Mouse (Mus musculus): ENCODE measurements at regions not wholly inside any gene's neighbourhood (a gene's known extent, or its start where the extent isn't known, plus 50 kb on each side); places are given as distances from the start of the nearest gene placed in this dataset.
"Not testable (repeated sequence)": the region's sequence is repeated elsewhere in the genome, so short reads cannot be mapped to it uniquely, and the experiment has no call there.

- no peak for DNase-seq (ENCODE audit: low read depth, low spot score)
- no peaks in the 10 kb centered on the region for H3K36me3 ChIP-seq (ENCODE audit: control insufficient read depth, insufficient read depth, low read length, poor library complexity, severe bottlenecking)
These were observed 266.2 kb downstream of the Cyp26b1 start for GRCm38 (mm10) chr6:84327306-84328029.

GRCm38 (mm10) chr6:84325384-84326114 lies 268.2 kb downstream of the Cyp26b1 start:
- no peak for DNase-seq (ENCODE audit: low read depth, low spot score)
- Histone ChIP-seq H3K27me3 (ENCODE audit: control insufficient read depth, insufficient read depth, low read length, poor library complexity, severe bottlenecking) (no peaks in the 10 kb centered on the region), H3K36me3 (ENCODE audit: control insufficient read depth, insufficient read depth, low read length, poor library complexity, severe bottlenecking) (no peaks in the 10 kb centered on the region)

More at GRCm38 (mm10) chr6:84327306-84328029, 266.2 kb downstream of the Cyp26b1 start:
- no peaks in the 10 kb centered on the region for H3K27me3 ChIP-seq (ENCODE audit: control insufficient read depth, insufficient read depth, low read length, poor library complexity, severe bottlenecking)

- no peak for DNase-seq (ENCODE audit: low read depth, low spot score)
- no peaks in the 10 kb centered on the region for H3K27me3 ChIP-seq (ENCODE audit: control insufficient read depth, insufficient read depth, low read length, poor library complexity, severe bottlenecking)
- no peaks in the 10 kb centered on the region for H3K36me3 ChIP-seq (ENCODE audit: control insufficient read depth, insufficient read depth, low read length, poor library complexity, severe bottlenecking)
These were observed 269.5 kb downstream of the Cyp26b1 start for GRCm38 (mm10) chr6:84324185-84324584.

- DNase-seq (ENCODE audit: low read depth, low spot score): no peak
- H3K27me3 ChIP-seq (ENCODE audit: control insufficient read depth, insufficient read depth, low read length, poor library complexity, severe bottlenecking): no peaks in the 10 kb centered on the region
These were observed 271.2 kb downstream of the Cyp26b1 start for GRCm38 (mm10) chr6:84322528-84322927.

GRCm38 (mm10) chr6:84320586-84320985 lies 273.1 kb downstream of the Cyp26b1 start:
- H3K27me3 ChIP-seq (ENCODE audit: control insufficient read depth, insufficient read depth, low read length, poor library complexity, severe bottlenecking): no peaks in the 10 kb centered on the region
- DNase-seq (ENCODE audit: low read depth, low spot score): no peak
- H3K36me3 ChIP-seq (ENCODE audit: control insufficient read depth, insufficient read depth, low read length, poor library complexity, severe bottlenecking): no peaks in the 10 kb centered on the region

More at GRCm38 (mm10) chr6:84322528-84322927, 271.2 kb downstream of the Cyp26b1 start:
- no peaks in the 10 kb centered on the region for H3K36me3 ChIP-seq (ENCODE audit: control insufficient read depth, insufficient read depth, low read length, poor library complexity, severe bottlenecking)

GRCm38 (mm10) chr6:84318774-84319173 lies 274.9 kb downstream of the Cyp26b1 start:
- Histone ChIP-seq H3K27me3 (ENCODE audit: control insufficient read depth, insufficient read depth, low read length, poor library complexity, severe bottlenecking) (no peaks in the 10 kb centered on the region), H3K36me3 (ENCODE audit: control insufficient read depth, insufficient read depth, low read length, poor library complexity, severe bottlenecking) (no peaks in the 10 kb centered on the region)
- DNase-seq (ENCODE audit: low read depth, low spot score): no peak

- H3K27me3 ChIP-seq (ENCODE audit: control insufficient read depth, insufficient read depth, low read length, poor library complexity, severe bottlenecking): no peaks in the 10 kb centered on the region
- H3K36me3 ChIP-seq (ENCODE audit: control insufficient read depth, insufficient read depth, low read length, poor library complexity, severe bottlenecking): no peaks in the 10 kb centered on the region
- no peak for DNase-seq (ENCODE audit: low read depth, low spot score)
These were observed 276.7 kb downstream of the Cyp26b1 start for GRCm38 (mm10) chr6:84317026-84317425.

GRCm38 (mm10) chr6:84315175-84315912 lies 278.4 kb downstream of the Cyp26b1 start:
- no peak for DNase-seq (ENCODE audit: low read depth, low spot score)
- no peaks in the 10 kb centered on the region for H3K36me3 ChIP-seq (ENCODE audit: control insufficient read depth, insufficient read depth, low read length, poor library complexity, severe bottlenecking)

GRCm38 (mm10) chr6:84313797-84314196 lies 279.9 kb downstream of the Cyp26b1 start:
- H3K27me3 ChIP-seq (ENCODE audit: control insufficient read depth, insufficient read depth, low read length, poor library complexity, severe bottlenecking): no peaks in the 10 kb centered on the region
- DNase-seq (ENCODE audit: low read depth, low spot score): no peak
- no peaks in the 10 kb centered on the region for H3K36me3 ChIP-seq (ENCODE audit: control insufficient read depth, insufficient read depth, low read length, poor library complexity, severe bottlenecking)

More at GRCm38 (mm10) chr6:84315175-84315912, 278.4 kb downstream of the Cyp26b1 start:
- H3K27me3 ChIP-seq (ENCODE audit: control insufficient read depth, insufficient read depth, low read length, poor library complexity, severe bottlenecking): no peaks in the 10 kb centered on the region

- Histone ChIP-seq H3K27me3 (ENCODE audit: control insufficient read depth, insufficient read depth, low read length, poor library complexity, severe bottlenecking) (no peaks in the 10 kb centered on the region), H3K36me3 (ENCODE audit: control insufficient read depth, insufficient read depth, low read length, poor library complexity, severe bottlenecking) (no peaks in the 10 kb centered on the region)
- no peak for DNase-seq (ENCODE audit: low read depth, low spot score)
These were observed 283.0 kb downstream of the Cyp26b1 start for GRCm38 (mm10) chr6:84310635-84311241.

GRCm38 (mm10) chr6:84307556-84307955 lies 286.2 kb downstream of the Cyp26b1 start:
- no peaks in the 10 kb centered on the region for H3K36me3 ChIP-seq (ENCODE audit: control insufficient read depth, insufficient read depth, low read length, poor library complexity, severe bottlenecking)
- no peak for DNase-seq (ENCODE audit: low read depth, low spot score)

GRCm38 (mm10) chr6:84306585-84306984 lies 287.1 kb downstream of the Cyp26b1 start:
- no peaks in the 10 kb centered on the region for H3K36me3 ChIP-seq (ENCODE audit: control insufficient read depth, insufficient read depth, low read length, poor library complexity, severe bottlenecking)
- DNase-seq (ENCODE audit: low read depth, low spot score): no peak
- no peaks in the 10 kb centered on the region for H3K27me3 ChIP-seq (ENCODE audit: control insufficient read depth, insufficient read depth, low read length, poor library complexity, severe bottlenecking)

More at GRCm38 (mm10) chr6:84307556-84307955, 286.2 kb downstream of the Cyp26b1 start:
- H3K27me3 ChIP-seq (ENCODE audit: control insufficient read depth, insufficient read depth, low read length, poor library complexity, severe bottlenecking): no peaks in the 10 kb centered on the region

GRCm38 (mm10) chr6:84305093-84305492 lies 288.6 kb downstream of the Cyp26b1 start:
- Histone ChIP-seq H3K36me3 (ENCODE audit: control insufficient read depth, insufficient read depth, low read length, poor library complexity, severe bottlenecking) (no peaks in the 10 kb centered on the region), H3K27me3 (ENCODE audit: control insufficient read depth, insufficient read depth, low read length, poor library complexity, severe bottlenecking) (no peaks in the 10 kb centered on the region)
- no peak for DNase-seq (ENCODE audit: low read depth, low spot score)

GRCm38 (mm10) chr6:84302916-84303315 lies 290.8 kb downstream of the Cyp26b1 start:
- H3K27me3 ChIP-seq (ENCODE audit: control insufficient read depth, insufficient read depth, low read length, poor library complexity, severe bottlenecking); H3K36me3 ChIP-seq (ENCODE audit: control insufficient read depth, insufficient read depth, low read length, poor library complexity, severe bottlenecking); DNase-seq (ENCODE audit: low read depth, low spot score): not testable (repeated sequence)
